Mouse (Mus musculus) induced T-regulatory cell, adult 2 months (primary cell): ENCODE data around the gene Gm15056.

Source experiments
- DNase-seq: peaks from one replicate; pipeline ENCODE4 v3.0.0-alpha.2; 2012; ENCODE audit warnings: low read depth

Gm15056 gene

GRCm38 (mm10) chr8:20902527-20902926 lies at the start of gene Gm15056:
Gene Gm15056 (minus strand): TSS chr8:20902627.
- DNase-seq, result no peak

DNA sequence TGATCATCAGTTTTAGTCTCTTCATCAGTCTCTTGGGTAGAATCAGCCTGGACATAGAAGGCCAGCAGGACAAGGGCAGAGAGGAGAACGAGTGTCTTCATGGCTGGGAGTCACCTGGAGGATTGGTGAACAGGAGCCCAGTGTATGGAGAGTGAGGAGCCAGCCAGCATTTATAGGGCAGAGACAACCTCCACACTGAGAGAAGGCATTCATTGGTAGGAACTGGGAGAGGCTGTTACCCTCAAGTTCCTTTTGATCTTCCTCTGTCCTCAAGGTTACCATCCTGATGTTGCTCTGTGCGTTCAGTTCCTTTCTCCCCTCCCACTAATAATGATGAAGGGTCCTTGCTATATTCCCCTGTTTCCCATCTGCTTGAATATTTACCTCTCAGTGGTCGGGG lies 42.2 kb upstream of the Gm15056 start, which contains the start of gene AY761185:
AY761185 (minus strand) TSS at position 101 of the 400 bp plus-strand sequence.
- no peak for DNase-seq

DNA sequence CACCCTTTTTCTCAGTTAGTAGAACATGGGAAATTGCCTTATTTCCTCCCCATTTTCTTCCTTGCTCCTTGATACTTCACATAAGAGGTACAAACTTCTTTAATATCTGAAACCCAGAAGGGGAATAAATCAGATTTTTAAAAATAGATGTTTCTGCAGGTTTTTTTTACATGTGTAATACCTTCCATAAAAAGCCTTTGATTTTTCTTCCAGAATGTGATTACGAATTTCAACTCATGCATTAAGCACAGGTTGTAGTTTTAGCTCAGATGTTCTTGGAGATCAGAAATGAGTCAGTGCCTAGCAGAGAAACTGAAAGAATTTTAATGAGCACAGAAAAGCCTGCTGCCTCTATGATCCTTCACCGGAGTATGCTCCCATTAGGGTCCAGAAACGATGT lies 19.5 kb upstream of the Gm15056 start, which contains the start of gene Gm6040:
Gm6040 (minus strand) TSS at position 101 of the 400 bp plus-strand sequence.
- DNase-seq, result no peak

DNA sequence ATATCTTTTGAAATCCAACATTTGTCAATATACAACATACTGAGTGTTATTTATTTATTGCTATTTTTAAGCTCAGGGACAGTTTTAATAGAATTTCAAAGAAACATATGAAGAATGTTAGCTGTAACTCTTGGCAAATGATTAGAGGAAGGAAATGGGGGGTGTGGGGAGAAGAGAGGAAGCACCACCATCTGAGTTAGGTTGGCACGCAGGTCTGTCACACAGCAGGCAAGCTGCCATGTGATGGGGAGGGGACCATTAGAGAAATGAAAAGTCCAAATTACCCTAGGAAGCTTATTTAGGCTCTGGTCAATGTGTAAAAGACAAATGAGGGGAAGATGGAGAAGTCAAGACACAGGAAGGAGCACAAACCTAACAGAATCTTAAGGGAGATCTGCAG lies 9.9 kb upstream of the Gm15056 start:
- no peak for DNase-seq

GRCm38 (mm10) chr8:20908256-20908655 lies 5.8 kb upstream of the Gm15056 start:
- DNase-seq, result no peak

DNA sequence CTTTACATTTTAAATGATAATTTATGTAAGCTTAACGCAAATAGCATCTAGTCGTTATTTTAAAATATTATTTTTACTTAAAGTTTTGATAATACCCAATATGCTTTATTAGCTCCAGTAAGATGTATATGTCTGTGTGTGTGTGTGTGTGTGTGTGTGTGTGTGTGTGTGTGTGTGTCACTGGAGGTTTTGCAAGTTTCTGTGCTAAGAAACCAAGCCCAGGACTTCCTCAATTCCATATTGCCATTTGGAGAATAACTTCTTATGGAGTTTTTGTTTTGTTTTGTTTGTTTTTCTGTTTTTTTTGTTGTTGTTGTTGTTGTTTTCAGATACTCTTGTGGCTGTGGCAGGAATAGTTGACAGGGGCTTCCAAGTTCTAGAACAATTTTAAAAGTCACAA lies 4.7 kb upstream of the Gm15056 start:
- no peak for DNase-seq

DNA sequence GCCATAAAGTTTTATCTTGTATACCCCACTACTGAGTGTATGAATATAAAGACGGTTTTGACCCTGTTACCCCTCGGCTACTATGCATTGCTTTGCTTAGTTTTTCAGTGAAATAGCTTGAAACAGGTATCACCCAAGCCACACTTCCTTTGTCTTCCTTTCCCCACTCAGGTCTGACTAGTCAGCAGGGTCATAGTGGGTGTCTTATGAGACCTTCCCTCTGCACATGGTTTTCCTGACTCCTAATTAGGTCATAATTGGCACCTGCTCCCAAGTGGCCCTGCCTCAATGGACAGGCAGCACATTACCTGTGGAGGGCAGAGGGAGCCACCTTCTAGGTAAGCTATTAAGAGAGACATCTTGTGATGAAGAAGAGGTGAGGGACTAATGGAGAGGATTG lies 10.1 kb downstream of the Gm15056 start, which contains the start of gene Defb33:
Defb33 (plus strand) TSS at position 301 of the 400 bp plus-strand sequence.
- DNase-seq, result no peak

DNA sequence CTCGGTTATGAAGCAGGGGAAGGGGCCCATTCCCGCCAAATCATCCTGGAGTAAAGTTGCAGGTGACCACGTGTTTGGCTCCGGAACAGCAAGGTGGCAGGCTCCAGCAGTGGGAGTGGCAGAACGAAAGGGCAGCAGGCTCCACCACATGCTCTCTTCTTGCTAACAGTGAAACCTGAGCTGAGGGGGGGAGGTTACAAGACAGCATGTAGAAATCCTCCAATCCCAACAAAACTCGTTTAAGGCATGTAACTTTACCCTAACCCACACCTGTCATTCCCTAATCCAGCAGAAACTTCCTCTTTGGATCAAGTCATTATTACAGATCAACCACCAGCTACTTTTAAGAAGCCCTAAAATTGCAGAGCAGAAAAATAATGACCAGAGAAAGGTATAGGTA lies 27.8 kb downstream of the Gm15056 start:
- no peak for DNase-seq
